Mouse (Mus musculus) lung, postnatal 0 days (tissue): ENCODE measurements around the gene Phldb1.

Source experiments
- CTCF ChIP-seq: IDR thresholded peaks from 2 replicates; pipeline ENCODE4 v1.5.1; 2016; ENCODE audit warnings: antibody characterized with exemption, mild to moderate bottlenecking
- EP300 ChIP-seq: IDR thresholded peaks from 2 replicates; pipeline ENCODE4 v1.6.1; 2016; ENCODE audit warnings: antibody characterized with exemption, mild to moderate bottlenecking, control low read depth

DNA sequence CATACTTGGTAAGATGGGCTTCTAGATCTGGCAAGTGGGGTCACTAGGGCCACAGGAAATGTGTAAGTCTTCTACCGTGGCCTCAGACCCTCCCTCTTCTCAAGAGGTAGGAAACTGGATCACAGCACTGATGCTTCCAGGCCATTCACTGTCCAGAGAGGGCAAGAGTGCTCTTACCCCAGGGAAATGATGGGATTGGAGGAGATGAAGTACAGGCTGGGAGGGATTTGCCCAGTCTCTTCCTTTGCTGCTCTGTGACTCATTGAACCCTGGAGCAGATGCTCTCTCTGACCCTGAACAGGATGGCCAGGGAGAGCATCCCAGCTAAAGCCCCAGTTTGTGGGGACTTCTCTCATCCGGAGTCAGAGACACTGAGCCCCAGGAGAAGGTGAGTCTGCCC, 10.3 kb downstream of the Phldb1 start:
- TF ChIP-seq CTCF: no peak
- TF ChIP-seq EP300: no peak
